Mouse (Mus musculus): ENCODE data around the gene Afap1.

DNA sequence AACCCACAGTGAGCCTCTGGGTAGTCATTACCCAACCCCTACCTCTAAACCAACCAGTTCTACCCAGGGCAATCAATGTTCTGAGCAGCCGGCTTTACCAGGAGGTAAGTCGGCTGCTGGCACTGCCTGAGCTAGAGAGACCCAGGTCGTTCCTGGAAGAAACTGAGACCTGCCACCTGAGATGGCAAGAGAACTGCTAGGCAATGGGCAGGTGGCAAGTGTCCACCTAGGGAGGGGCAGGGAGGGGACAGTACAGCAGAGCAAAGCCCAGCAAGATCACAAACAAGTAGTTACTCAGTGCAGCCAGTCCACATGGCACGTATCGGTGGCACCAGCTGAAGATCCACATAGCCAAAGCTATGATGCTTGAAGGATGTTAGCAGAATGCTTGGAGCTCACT, 16.9 kb upstream of the Afap1 start:
- TF ChIP-seq CTCF (IDR thresholded peaks at IDR 0.05; ENCODE audit: low read depth, low read length) (no peak), POLR2A (IDR thresholded peaks at IDR 0.05; ENCODE audit: insufficient read depth, low read length) (no peak)

Data from ES-Bruce4 (cell line).